Mouse (Mus musculus) C2C12 (cell line): ENCODE measurements at regions not wholly inside any gene's neighbourhood (a gene's known extent, or its start where the extent isn't known, plus 50 kb on each side); places are given as distances from the start of the nearest gene placed in this dataset.

Source experiments
- H3K27me3 ChIP-seq: one replicate; pipeline ENCODE4 v1.6.1; 2011; ENCODE audit not compliant: control insufficient read depth, insufficient read depth, insufficient read length
- H3K36me3 ChIP-seq: one replicate; pipeline ENCODE4 v1.6.1; 2011; ENCODE audit not compliant: control insufficient read depth, insufficient read depth
- H3K4me3 ChIP-seq: one replicate; pipeline ENCODE4 v1.5.1; 2011; ENCODE audit warnings: mild to moderate bottlenecking, control low read depth; ENCODE audit not compliant: poor library complexity, insufficient read depth, severe bottlenecking
- H3K79me2 ChIP-seq: one replicate; pipeline ENCODE4 v1.6.1; 2011; ENCODE audit not compliant: control insufficient read depth, insufficient read depth
- H3K79me3 ChIP-seq: one replicate; pipeline ENCODE4 v1.6.1; 2011; ENCODE audit warnings: low read depth, control low read depth
- H3ac ChIP-seq: one replicate; pipeline ENCODE3; 2011; ENCODE audit warnings: low read depth; ENCODE audit not compliant: control insufficient read depth, insufficient read length
- CEBPB ChIP-seq: IDR thresholded peaks from one replicate; pipeline ENCODE4 v1.6.1; 2011; ENCODE audit warnings: low read depth, mild to moderate bottlenecking, control low read depth, moderate library complexity
- CTCF ChIP-seq: IDR thresholded peaks from one replicate; pipeline ENCODE4 v1.5.1; 2011; ENCODE audit not compliant: control insufficient read depth, insufficient read depth, insufficient read length
- FOSL1 ChIP-seq: IDR thresholded peaks from one replicate; pipeline ENCODE4 v1.8.0; 2011; ENCODE audit warnings: mild to moderate bottlenecking, low read length; ENCODE audit not compliant: poor library complexity, insufficient read depth, severe bottlenecking
- MAX ChIP-seq: IDR thresholded peaks from one replicate; pipeline ENCODE4 v1.6.1; 2011; ENCODE audit warnings: mild to moderate bottlenecking, control low read depth
- MYOD1 ChIP-seq: IDR thresholded peaks from one replicate; pipeline ENCODE4 v1.6.1; 2011; ENCODE audit warnings: low read depth; ENCODE audit not compliant: control insufficient read depth, insufficient read length
- MYOG ChIP-seq: IDR thresholded peaks from one replicate; pipeline ENCODE4 v1.6.1; 2011; ENCODE audit not compliant: control insufficient read depth, insufficient read length; ENCODE audit errors: extremely low read depth
- USF1 ChIP-seq: IDR thresholded peaks from one replicate; pipeline ENCODE4 v1.6.1; 2011; ENCODE audit warnings: low read depth, mild to moderate bottlenecking, control low read depth, moderate library complexity

DNA sequence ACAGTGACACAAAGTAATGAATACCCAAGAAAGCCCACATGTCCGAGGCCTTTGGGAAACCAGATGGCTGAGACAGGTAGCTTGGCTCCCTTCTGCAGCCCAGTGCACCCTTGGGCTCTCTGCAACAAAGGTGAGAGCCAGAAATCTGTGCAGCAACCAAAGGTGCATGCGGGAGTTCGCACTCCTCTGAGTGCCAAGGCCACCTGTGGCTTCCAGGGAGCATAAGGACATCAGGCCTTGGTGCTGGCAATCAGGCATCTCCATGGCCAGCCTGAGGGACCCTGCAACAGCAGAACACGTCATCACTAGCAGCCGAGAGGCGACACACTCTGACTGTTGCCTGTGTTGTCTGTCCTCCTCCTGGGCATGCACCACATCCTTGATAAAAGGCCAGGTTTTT lies 78.2 kb upstream of the Slc22a12 start:
- H3K79me3 ChIP-seq = no peaks in the 10 kb centered on the region

DNA sequence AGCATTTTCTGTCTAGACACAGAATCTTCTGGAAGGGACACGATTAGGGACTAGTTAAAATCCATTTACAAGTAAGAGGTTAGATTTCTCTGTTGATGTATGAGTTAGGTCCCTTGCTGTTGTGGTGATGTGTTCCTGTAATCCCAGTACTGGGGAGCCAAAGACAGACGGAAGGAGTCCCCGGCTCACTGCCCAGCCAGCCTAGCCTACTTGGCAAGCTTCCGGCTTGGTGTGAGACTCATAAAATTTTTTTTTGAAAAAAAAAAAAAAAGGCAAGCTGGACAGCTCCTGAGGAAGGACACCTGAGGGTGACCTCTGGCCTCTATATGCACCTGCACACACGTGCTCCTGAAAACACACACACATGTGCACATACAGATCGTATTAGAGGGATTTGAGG lies 76.7 kb upstream of the Slc22a12 start:
- no peak for TF ChIP-seq USF1
- no peak for TF ChIP-seq CEBPB
- TF ChIP-seq FOSL1 = no peak
- TF ChIP-seq MYOD1 = no peak
- TF ChIP-seq CTCF = no peak
- no peak for TF ChIP-seq MAX
- TF ChIP-seq MYOG = no peak
- Histone ChIP-seq H3K27me3 (peaks cover 36% of the 10 kb centered on the region), H3ac (no peak overlapping the region), H3K79me2 (no peaks in the 10 kb centered on the region), H3K79me3 (no peaks in the 10 kb centered on the region), H3K36me3 (no peaks in the 10 kb centered on the region), H3K4me3 (no peak overlapping the region)

More for the DNA sequence above, 78.2 kb upstream of the Slc22a12 start:
- no peak overlapping the region for H3ac ChIP-seq
- H3K27me3 ChIP-seq = peaks cover 36% of the 10 kb centered on the region
- no peaks in the 10 kb centered on the region for H3K79me2 ChIP-seq
- TF ChIP-seq CTCF = no peak
- no peak for TF ChIP-seq FOSL1
- TF ChIP-seq MAX = no peak
- TF ChIP-seq MYOD1 = no peak
- TF ChIP-seq CEBPB = no peak
- no peak for TF ChIP-seq USF1
- TF ChIP-seq MYOG = no peak
- no peak overlapping the region for H3K4me3 ChIP-seq
- no peaks in the 10 kb centered on the region for H3K36me3 ChIP-seq

DNA sequence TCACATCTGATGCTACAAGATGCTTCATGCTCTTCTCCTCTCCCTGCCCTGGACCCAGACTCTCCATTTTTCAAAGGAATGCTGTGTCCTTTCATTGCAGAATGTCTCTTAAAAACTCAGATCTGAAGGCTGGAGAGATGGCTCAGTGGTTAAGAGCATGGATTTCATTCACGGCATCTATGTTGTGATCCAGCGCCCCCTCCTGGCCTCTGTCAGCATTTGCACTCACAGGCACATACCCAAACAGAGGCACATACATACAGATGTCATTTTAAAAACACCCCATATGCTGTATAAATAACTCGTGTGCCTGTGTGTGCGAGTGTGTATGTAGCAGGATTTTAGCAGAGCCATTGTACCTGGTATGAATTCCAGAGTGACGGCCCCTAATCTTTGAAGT lies 73.8 kb upstream of the Slc22a12 start:
- no peaks in the 10 kb centered on the region for H3K79me3 ChIP-seq
- H3K36me3 ChIP-seq = no peaks in the 10 kb centered on the region
- no peak for TF ChIP-seq USF1
- TF ChIP-seq CEBPB = no peak
- TF ChIP-seq FOSL1 = no peak
- TF ChIP-seq MYOD1 = no peak
- TF ChIP-seq MAX = no peak
- no peak for TF ChIP-seq MYOG
- no peak for TF ChIP-seq CTCF
- H3K27me3 ChIP-seq = peaks cover 32% of the 10 kb centered on the region
- H3K4me3 ChIP-seq = no peak overlapping the region
- no peak overlapping the region for H3ac ChIP-seq
- no peaks in the 10 kb centered on the region for H3K79me2 ChIP-seq

DNA sequence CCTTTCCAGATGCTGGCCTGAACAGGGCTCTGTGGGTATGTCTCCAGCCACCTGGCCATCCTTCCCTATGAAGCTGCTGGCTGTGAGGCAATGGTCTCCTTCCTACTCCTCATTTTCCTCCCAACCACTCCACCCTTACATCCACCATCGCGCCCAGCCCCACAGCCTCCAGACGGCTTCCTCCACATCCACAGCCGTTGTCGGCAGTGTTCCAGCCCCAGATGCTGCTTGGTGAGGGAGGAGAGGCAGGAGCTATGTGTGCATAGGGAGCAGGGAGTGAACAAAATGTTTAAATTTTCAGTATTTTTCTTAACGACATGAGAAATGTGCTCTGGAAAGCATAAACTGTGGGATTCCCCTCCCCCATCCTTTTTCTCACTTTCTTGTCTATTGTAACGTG lies 69.6 kb upstream of the Slc22a12 start:
- TF ChIP-seq FOSL1 (no peak), MYOD1 (no peak), CTCF (no peak), MYOG (no peak), USF1 (no peak), MAX (no peak), CEBPB (no peak)
- no peak overlapping the region for H3ac ChIP-seq
- H3K36me3 ChIP-seq = no peaks in the 10 kb centered on the region
- H3K79me3 ChIP-seq = no peaks in the 10 kb centered on the region
- H3K27me3 ChIP-seq = peaks cover 51% of the 10 kb centered on the region
- no peaks in the 10 kb centered on the region for H3K79me2 ChIP-seq
- no peak overlapping the region for H3K4me3 ChIP-seq

DNA sequence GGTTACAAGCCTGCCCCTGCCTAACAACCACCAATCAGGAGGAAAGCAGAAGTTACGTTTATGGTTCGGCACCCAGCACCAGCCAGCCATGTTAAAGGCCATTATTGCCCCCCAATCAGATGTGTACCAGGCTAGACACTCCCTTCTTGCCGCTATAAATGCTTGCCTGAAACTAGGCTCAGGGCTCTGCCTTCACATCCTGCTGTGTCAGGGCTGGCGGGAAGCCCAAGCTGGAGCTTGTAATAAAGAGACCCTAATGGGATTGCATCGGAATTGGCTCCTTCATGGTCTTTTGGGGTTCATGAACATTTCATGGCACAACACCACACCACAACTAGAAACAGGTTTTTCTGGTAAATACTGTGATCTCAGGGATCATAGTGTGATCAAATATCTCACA lies 69.1 kb upstream of the Slc22a12 start:
- H3K79me2 ChIP-seq = no peaks in the 10 kb centered on the region
- H3ac ChIP-seq = no peak overlapping the region
- peaks cover 51% of the 10 kb centered on the region for H3K27me3 ChIP-seq
- H3K79me3 ChIP-seq = no peaks in the 10 kb centered on the region
- no peaks in the 10 kb centered on the region for H3K36me3 ChIP-seq
- H3K4me3 ChIP-seq = no peak overlapping the region
- no peak for TF ChIP-seq CTCF
- TF ChIP-seq MYOG = no peak
- TF ChIP-seq MAX = no peak
- TF ChIP-seq FOSL1 = no peak
- TF ChIP-seq CEBPB = no peak
- no peak for TF ChIP-seq USF1
- TF ChIP-seq MYOD1 = no peak

DNA sequence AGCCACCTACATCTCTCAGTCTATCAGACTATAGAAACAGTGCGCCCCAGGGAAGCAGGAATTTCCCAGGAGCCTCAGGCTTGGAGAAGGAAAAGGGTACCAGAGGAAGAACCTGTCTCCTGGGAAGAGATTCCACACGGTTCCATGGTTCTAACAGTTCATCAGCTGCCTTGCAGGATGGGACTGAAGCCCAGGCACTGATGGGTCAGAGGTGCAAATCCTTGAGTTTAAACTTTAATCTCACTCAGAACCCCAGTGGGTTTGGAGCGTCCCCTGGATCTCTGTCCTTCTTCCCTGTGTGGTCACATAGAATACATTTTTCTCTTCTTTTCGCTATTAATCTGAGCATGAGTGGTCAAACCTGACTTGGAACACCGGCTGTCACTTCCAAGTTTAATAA lies 67.9 kb upstream of the Slc22a12 start:
- no peaks in the 10 kb centered on the region for H3K36me3 ChIP-seq
- no peak for TF ChIP-seq MYOD1
- no peak for TF ChIP-seq MAX
- no peak for TF ChIP-seq MYOG
- no peak overlapping the region for H3K4me3 ChIP-seq
- no peaks in the 10 kb centered on the region for H3K79me2 ChIP-seq
- peaks cover 51% of the 10 kb centered on the region for H3K27me3 ChIP-seq
- no peak overlapping the region for H3ac ChIP-seq
- no peaks in the 10 kb centered on the region for H3K79me3 ChIP-seq
